Mouse (Mus musculus) midbrain, postnatal 0 days (tissue): ENCODE data around the gene March6. TPM values are rescaled to one million over a fixed set of nuclear protein-coding genes. Genes with fewer than 3 reads are reported as not detected.
A peak's percentile ranks its signal among the peaks of the same experiment; 100 is the strongest.

ENCODE experiments used
- ATAC-seq: fragments of 200-750 bp; cut with Nextera tagmentation; 2 replicates; pipeline ENCODE4 v1.8.0; 2017; ENCODE audit warnings: moderate number of reproducible peaks, mild to moderate bottlenecking, moderate TSS enrichment, moderate library complexity; ENCODE audit not compliant: low FRiP score
- DNase-seq: peaks from one replicate; pipeline ENCODE4 v3.0.0-alpha.2; 2015; ENCODE audit warnings: low spot score
- H3K27ac ChIP-seq: fragments of 300-500 bp; sonication (generic); 2 replicates; pipeline ENCODE4 v1.5.1; 2014; ENCODE audit warnings: low read depth, mild to moderate bottlenecking, low read length, mixed read lengths
- H3K27me3 ChIP-seq: fragments of 300-500 bp; sonication (generic); 2 replicates; pipeline ENCODE4 v1.6.1; 2014; ENCODE audit warnings: low read length, control low read depth, mixed read lengths; ENCODE audit not compliant: insufficient read depth
- H3K36me3 ChIP-seq: fragments of 300-500 bp; sonication (generic); 2 replicates; pipeline ENCODE4 v1.6.1; 2014; ENCODE audit warnings: low read length, control low read depth, mixed read lengths; ENCODE audit not compliant: insufficient read depth
- H3K4me1 ChIP-seq: fragments of 300-500 bp; sonication (generic); 2 replicates; pipeline ENCODE4 v1.6.1; 2014; ENCODE audit warnings: mild to moderate bottlenecking, control low read depth, antibody characterized with exemption, low read length, mixed read lengths; ENCODE audit not compliant: insufficient read depth
- H3K4me2 ChIP-seq: fragments of 300-500 bp; sonication (generic); 2 replicates; pipeline ENCODE4 v1.6.1; 2014; ENCODE audit warnings: low read depth, mild to moderate bottlenecking, low read length, mixed read lengths; ENCODE audit not compliant: poor library complexity, severe bottlenecking
- H3K4me3 ChIP-seq: fragments of 300-500 bp; sonication (generic); 2 replicates; pipeline ENCODE4 v1.5.1; 2014; ENCODE audit warnings: low read depth, mild to moderate bottlenecking, low read length, moderate library complexity
- H3K9ac ChIP-seq: fragments of 300-500 bp; sonication (generic); replicated peaks from 2 replicates; pipeline ENCODE4 v1.6.1; 2014; ENCODE audit warnings: mild to moderate bottlenecking, low read length, moderate library complexity, mixed read lengths; ENCODE audit not compliant: poor library complexity, severe bottlenecking
- H3K9me3 ChIP-seq: fragments of 300-500 bp; sonication (generic); 2 replicates; pipeline ENCODE4 v1.6.1; 2016; ENCODE audit warnings: low read length, control low read depth
- CTCF ChIP-seq: IDR thresholded peaks from 2 replicates; pipeline ENCODE4 v1.5.1; 2016; ENCODE audit warnings: antibody characterized with exemption, mild to moderate bottlenecking
- WGBS: fragments of 180-500 bp; shearing (Covaris S2); extraction: QIAGEN DNeasy Blood & Tissue Kit; methylation state at CpG from one replicate; pipeline ENCODE4 v1.1.7; 2014; 5-methylcytosine and 5-hydroxymethylcytosine counted together
- polyA plus RNA-seq: library from polyadenylated mRNA; unstranded; fragments of >200 nt; fragmentation: Nextera tagmentation; extraction: Ambion mirVana; gene quantifications from 2 replicates; pipeline ENCODE4 v1.2.1, GENCODE M21; 2015
- total RNA-seq: library from RNA; depleted of rRNA; stranded (reverse); fragments of >200 nt; gene quantifications from 2 replicates; pipeline ENCODE4 v1.2.3, GENCODE M21; 2014

Gene March6
- total and polyA plus RNA-seq, 2 experiments from 2014 or later = 72.1 to 198 TPM

- no peaks in the 10 kb centered on the region for H3K27me3 ChIP-seq
- H3K4me3 ChIP-seq = no peak overlapping the region
- WGBS = 91% methylated on average over 2 of the region's 2 CpGs
- H3K9me3 ChIP-seq = no peaks in the 10 kb centered on the region
- DNase-seq (no peak), ATAC-seq (no peak)
- no peak overlapping the region for H3K9ac ChIP-seq
- H3K27ac ChIP-seq = no peak overlapping the region
- H3K4me2 ChIP-seq = no peak overlapping the region
- no peak for TF ChIP-seq CTCF
- peaks cover 46% of the 10 kb centered on the region for H3K36me3 ChIP-seq
- H3K4me1 ChIP-seq = no peaks in the 10 kb centered on the region
Measured at GRCm38 (mm10) chr15:31460571-31460970, 70.3 kb downstream of the March6 start.

DNA sequence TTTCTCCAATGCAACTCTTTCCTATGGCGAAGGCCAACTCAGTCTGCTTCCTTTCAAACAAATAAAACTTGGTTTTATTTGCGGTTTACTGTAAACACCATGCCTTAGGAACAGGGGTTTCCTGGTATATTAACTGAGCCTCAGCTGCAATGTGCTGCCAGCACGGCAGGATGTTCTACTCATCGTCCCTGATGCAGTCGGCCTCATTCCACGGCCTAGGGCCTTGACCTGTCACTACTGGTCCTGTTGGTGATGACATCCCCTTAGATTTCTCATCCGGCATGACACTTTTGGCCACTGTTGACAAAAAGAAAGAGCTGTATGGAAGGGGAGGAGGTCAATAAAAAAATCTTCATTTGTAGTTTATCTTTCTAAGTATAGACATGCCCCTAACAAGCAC, 72.8 kb downstream of the March6 start:
- Histone ChIP-seq H3K4me3 (no peak overlapping the region), H3K36me3 (peaks cover 38% of the 10 kb centered on the region), H3K27ac (no peak overlapping the region), H3K9me3 (no peaks in the 10 kb centered on the region), H3K9ac (no peak overlapping the region), H3K27me3 (no peaks in the 10 kb centered on the region), H3K4me2 (no peak overlapping the region), H3K4me1 (no peaks in the 10 kb centered on the region)
- WGBS = 86% methylated on average over 7 of the region's 7 CpGs
- TF ChIP-seq CTCF = no peak
- DNase-seq = no peak
- no peak for ATAC-seq

- DNase-seq = no peak
- H3K4me3 ChIP-seq = no peak overlapping the region
- no peaks in the 10 kb centered on the region for H3K9me3 ChIP-seq
- peaks cover 27% of the 10 kb centered on the region for H3K36me3 ChIP-seq
- no peak overlapping the region for H3K4me2 ChIP-seq
- no peak for TF ChIP-seq CTCF
- peaks cover 3% of the 10 kb centered on the region; the same call in 1 of the 2 replicates for H3K4me1 ChIP-seq
- H3K27ac ChIP-seq = no peak overlapping the region
- H3K9ac ChIP-seq = no peak overlapping the region
- H3K27me3 ChIP-seq = no peaks in the 10 kb centered on the region
- no peak for ATAC-seq
- 90% methylated on average over 5 of the region's 5 CpGs for WGBS
Measured at GRCm38 (mm10) chr15:31456381-31456780, 74.5 kb downstream of the March6 start.

GRCm38 (mm10) chr15:31454861-31455295, 76.0 kb downstream of the March6 start:
- Histone ChIP-seq H3K27ac (no peak overlapping the region), H3K4me1 (peaks cover 3% of the 10 kb centered on the region; the same call in 1 of the 2 replicates), H3K4me2 (no peak overlapping the region), H3K4me3 (no peak overlapping the region), H3K27me3 (no peaks in the 10 kb centered on the region), H3K36me3 (peaks cover 14% of the 10 kb centered on the region; the same call in 1 of the 2 replicates), H3K9ac (no peak overlapping the region), H3K9me3 (no peaks in the 10 kb centered on the region)
- ATAC-seq (no peak), DNase-seq (no peak)
- no peak for TF ChIP-seq CTCF
- WGBS = 77% methylated on average over 7 of the region's 7 CpGs

- Histone ChIP-seq H3K9me3 (no peaks in the 10 kb centered on the region), H3K27ac (peak overlapping the region; percentile 84; the same call in 1 of the 2 replicates), H3K4me3 (peak overlapping the region; percentile 63), H3K4me1 (peaks cover 3% of the 10 kb centered on the region; the same call in 1 of the 2 replicates), H3K36me3 (peaks cover 9% of the 10 kb centered on the region; the same call in 1 of the 2 replicates), H3K27me3 (no peaks in the 10 kb centered on the region), H3K9ac (peak overlapping the region; percentile 71; the same call in 1 of the 2 replicates), H3K4me2 (peak overlapping the region; percentile 84)
- ATAC-seq = no peak
- no peak for TF ChIP-seq CTCF
- WGBS = 52% methylated on average over 10 of the region's 10 CpGs
- DNase-seq = no peak
Measured at GRCm38 (mm10) chr15:31454096-31454860, 76.6 kb downstream of the March6 start.
